Mouse (Mus musculus) ES-Bruce4 (cell line): Measurements from ENCODE around the gene Tex11.

Source experiments
- CTCF ChIP-seq: IDR thresholded peaks from one replicate; pipeline ENCODE4 v1.8.1; 2011; ENCODE audit warnings: low read depth, low read length
- EP300 ChIP-seq: IDR thresholded peaks from 2 replicates; pipeline ENCODE4 v1.6.1; 2011; ENCODE audit warnings: low read depth, low read length; ENCODE audit not compliant: insufficient read depth
- POLR2A ChIP-seq: IDR thresholded peaks from one replicate; pipeline ENCODE4 v1.8.1; 2011; ENCODE audit warnings: low read length; ENCODE audit not compliant: insufficient read depth

DNA sequence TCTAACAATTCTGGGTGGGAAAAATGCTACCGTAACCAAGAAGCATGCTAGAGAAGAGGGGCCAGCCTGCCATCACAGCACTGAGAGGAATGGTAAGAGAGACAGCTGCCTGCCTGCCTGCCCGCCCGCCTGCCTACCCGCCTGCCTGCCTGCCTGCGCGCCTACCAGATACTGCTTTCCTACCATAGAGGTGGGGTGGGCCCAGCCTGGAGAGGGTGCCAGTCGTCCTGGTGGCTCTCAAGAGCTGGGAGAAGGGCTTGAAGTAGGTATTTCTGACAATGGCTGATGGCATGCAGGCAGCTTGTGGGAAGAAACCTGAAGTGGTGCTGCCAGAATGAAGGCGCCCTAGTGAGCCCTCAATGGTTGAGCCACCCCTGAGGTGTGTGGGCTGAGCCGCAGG is 240.8 kb downstream of the Tex11 start:
- TF ChIP-seq EP300 (no peak), CTCF (no peak), POLR2A (no peak)
